ENCODE assay signal across 11 mouse cellular contexts in the genomic region with DNA sequence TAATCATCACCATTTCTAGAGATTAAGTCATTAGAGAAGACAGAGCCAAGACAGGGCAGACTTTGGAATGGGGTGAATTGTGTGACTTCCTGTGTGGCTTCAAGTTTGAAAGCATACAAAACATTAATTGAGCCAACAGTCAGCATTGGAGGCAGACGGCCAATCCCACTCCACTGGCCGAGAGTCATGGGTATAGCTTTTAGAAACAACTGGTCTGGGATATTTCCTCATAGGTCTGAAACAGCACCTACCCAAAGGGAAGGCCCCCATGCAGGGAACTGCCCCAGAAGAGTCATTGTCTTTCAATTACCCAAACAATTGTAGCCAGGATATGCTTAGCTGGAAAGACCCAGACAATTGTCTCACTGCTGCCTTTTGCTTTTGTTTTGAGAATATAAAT. TPM values are rescaled to one million over a fixed set of nuclear protein-coding genes. Genes with fewer than 3 reads are reported as not detected.
DNase-seq lines count a peak whose midpoint lies in the region; ATAC-seq lines count a peak whose summit lies in the region.
"Had no signal": no experiment of that assay in that cellular context is flagged by ENCODE, and none has a peak within 500 bp of the region (broad histone marks: within the 10 kb centered on the region; RNA-seq: fewer than 3 reads in every experiment).

No protein-coding gene starts in this region.

- DNase-seq in kidney, adult 11 months: peak; percentile 42
- peak; percentile 57 for DNase-seq in ZHBTc4 (ENCODE audit: low read depth, low spot score)
- peak; percentile 30 for DNase-seq in kidney, adult 18-20 months
- peak; percentile 56 for DNase-seq in lung, postnatal 14 days
- no peak for DNase-seq in embryo, embryonic 11 days
- DNase-seq in urinary bladder, postnatal 10 days (ENCODE audit: low spot score): no peak
- DNase-seq: adrenal gland, postnatal 10 days; cerebellum, adult 11 months had no signal

- H3K4me2 ChIP-seq in kidney, embryonic 14.5 days (replicated peaks; ENCODE audit: low read depth, low read length): no peak overlapping the region
- H3K4me2 ChIP-seq: embryonic facial prominence, embryonic 15.5 days had no signal

- H3K9ac ChIP-seq in kidney, embryonic 14.5 days (ENCODE audit: low read depth, low read length): no peak overlapping the region
- H3K9ac ChIP-seq: embryonic facial prominence, embryonic 15.5 days had no signal

- H3K4me3 ChIP-seq in kidney, embryonic 14.5 days (ENCODE audit: low read length): no peak overlapping the region
- H3K4me3 ChIP-seq: embryonic facial prominence, embryonic 15.5 days; myocyte had no signal

- H3K4me1 ChIP-seq in kidney, embryonic 14.5 days (ENCODE audit: control insufficient read depth, insufficient read depth, low read length): peaks cover 9% of the 10 kb centered on the region

- no peaks in the 10 kb centered on the region for H3K36me3 ChIP-seq in kidney, embryonic 14.5 days (ENCODE audit: control insufficient read depth, insufficient read depth, low read length)
- H3K36me3 ChIP-seq: embryonic facial prominence, embryonic 15.5 days had no signal

- no peaks in the 10 kb centered on the region for H3K9me3 ChIP-seq in kidney, embryonic 14.5 days (ENCODE audit: control insufficient read depth, low read length)
- H3K9me3 ChIP-seq: embryonic facial prominence, embryonic 15.5 days had no signal

- WGBS in kidney, embryonic 14.5 days: 51% methylated on average over 2 of the region's 2 CpGs

- ATAC-seq in kidney, embryonic 14.5 days (ENCODE audit: low FRiP score, low TSS enrichment): no peak

- H3K27me3 ChIP-seq in kidney, embryonic 14.5 days (ENCODE audit: control insufficient read depth, insufficient read depth, low read length): no peaks in the 10 kb centered on the region
- H3K27me3 ChIP-seq: embryonic facial prominence, embryonic 15.5 days had no signal

- no peak overlapping the region for H3K27ac ChIP-seq in kidney, embryonic 14.5 days (ENCODE audit: low read depth, low read length)

RNA-seq across cellular contexts. Expression of gene C1qtnf7, which starts 39.5 kb away (rescaled TPM):
- 1.8 and 2.4 TPM in 2 replicates for polyA plus RNA-seq in kidney, embryonic 14.5 days (2014; fragmentation: Nextera tagmentation; extraction: Ambion mirVana)
- polyA plus RNA-seq: myocyte had no signal

Comparison
In these comparisons a context has a peak if more than half of its experiments do, and no peak if none do; other contexts are left out.
1. DNase-seq: peak in kidney, adult 11 months (single experiment), ZHBTc4 (single experiment), kidney, adult 18-20 months (single experiment) and lung, postnatal 14 days (single experiment); none in embryo, embryonic 11 days (single experiment) and urinary bladder, postnatal 10 days (single experiment).